Mouse (Mus musculus): ENCODE results near the gene Ankrd35.
A peak's percentile ranks its signal among the peaks of the same experiment; 100 is the strongest.

GRCm38 (mm10) chr3:96667316-96667715 is 2.6 kb upstream of the Ankrd35 start:
- TF ChIP-seq CTCF (IDR thresholded peaks at IDR 0.05; ENCODE audit: borderline replicate concordance, insufficient read depth, low read length): peak; percentile 31; the same call in 1 of the 2 replicates
- TF ChIP-seq POLR2A (IDR thresholded peaks at IDR 0.05; ENCODE audit: low read depth, low read length): no peak
